ENCODE assay signal across 13 mouse cellular contexts in the genomic region with DNA sequence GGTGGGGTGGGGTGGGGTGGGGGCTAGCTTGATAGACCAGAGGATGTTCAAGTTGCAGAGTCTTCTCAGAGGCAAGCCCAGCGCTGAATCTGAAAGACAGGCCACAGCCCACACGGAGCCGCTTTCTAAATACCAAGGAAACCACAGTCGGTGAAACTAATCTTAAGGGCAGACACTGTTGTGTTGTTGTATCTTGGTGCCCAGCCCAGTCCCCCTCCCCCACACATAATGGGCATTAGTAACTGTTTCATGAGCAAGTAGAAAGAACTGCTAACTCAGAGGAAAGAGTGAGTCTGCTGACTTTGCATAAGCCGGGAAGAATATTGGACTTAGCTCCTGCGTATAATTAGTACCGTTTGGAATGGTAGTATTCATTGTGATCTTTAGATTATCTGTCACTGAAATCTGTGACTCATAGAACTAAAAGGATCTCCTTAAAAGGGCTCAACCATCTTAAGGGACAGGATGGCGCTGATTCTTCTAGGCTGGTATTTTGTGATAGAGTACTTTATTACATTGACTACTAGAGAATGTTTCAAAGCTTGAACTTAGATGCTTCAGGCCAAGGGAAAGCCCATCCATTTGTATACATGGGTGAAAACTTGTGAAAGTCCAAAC. TPM values are rescaled to one million over a fixed set of nuclear protein-coding genes. Genes with fewer than 3 reads are reported as not detected.
A peak's percentile ranks its signal among the peaks of the same experiment; 100 is the strongest.
DNase-seq lines count a peak whose midpoint lies in the region; ATAC-seq and TF ChIP-seq lines count a peak whose summit lies in the region.
"Had no signal": no experiment of that assay in that cellular context is flagged by ENCODE, and none has a peak within 500 bp of the region (broad histone marks: within the 10 kb centered on the region; RNA-seq: fewer than 3 reads in every experiment).

No protein-coding gene starts in this region.

- H3K27ac ChIP-seq in neural tube, embryonic 13.5 days (replicated peaks) = 0 out of 2 replicates have a peak overlapping the region, but pooled peaks have one; percentile 18
- no peak overlapping the region for H3K27ac ChIP-seq in neural tube, embryonic 15.5 days (replicated peaks)
- H3K27ac ChIP-seq in kidney, postnatal 0 days = no peak overlapping the region
- no peak overlapping the region for H3K27ac ChIP-seq in midbrain, embryonic 11.5 days (ENCODE audit: low read depth, low read length)
- H3K27ac ChIP-seq in left cerebral cortex, adult 2 months = no peak overlapping the region; the same call in 1 of the 2 replicates
- H3K27ac ChIP-seq in hindbrain, embryonic 11.5 days (ENCODE audit: low read depth, low read length) = no peak overlapping the region
- H3K27ac ChIP-seq: midbrain, embryonic 15.5 days; neural tube, embryonic 12.5 days had no signal

- H3K36me3 ChIP-seq in neural tube, embryonic 13.5 days = peaks cover 88% of the 10 kb centered on the region
- H3K36me3 ChIP-seq in neural tube, embryonic 15.5 days = peaks cover 80% of the 10 kb centered on the region
- peaks cover 69% of the 10 kb centered on the region for H3K36me3 ChIP-seq in kidney, postnatal 0 days (ENCODE audit: insufficient read depth, low read length)
- peaks cover 38% of the 10 kb centered on the region for H3K36me3 ChIP-seq in midbrain, embryonic 11.5 days (ENCODE audit: control insufficient read depth, insufficient read depth, low read length)
- H3K36me3 ChIP-seq in hindbrain, embryonic 11.5 days (ENCODE audit: control insufficient read depth, insufficient read depth, low read length) = peaks cover 21% of the 10 kb centered on the region

- 0 out of 2 replicates have a peak, but pooled peaks cover 4% of the 10 kb centered on the region for H3K4me1 ChIP-seq in neural tube, embryonic 13.5 days (replicated peaks)
- no peaks in the 10 kb centered on the region for H3K4me1 ChIP-seq in neural tube, embryonic 15.5 days
- no peaks in the 10 kb centered on the region for H3K4me1 ChIP-seq in kidney, postnatal 0 days (replicated peaks; ENCODE audit: insufficient read depth, low read length)
- H3K4me1 ChIP-seq in midbrain, embryonic 11.5 days (ENCODE audit: control insufficient read depth, insufficient read depth, low read length) = no peaks in the 10 kb centered on the region
- no peaks in the 10 kb centered on the region for H3K4me1 ChIP-seq in hindbrain, embryonic 11.5 days (replicated peaks; ENCODE audit: control insufficient read depth, insufficient read depth, low read length)
- H3K4me1 ChIP-seq: midbrain, embryonic 15.5 days; neural tube, embryonic 12.5 days had no signal

- no peak overlapping the region for H3K4me2 ChIP-seq in neural tube, embryonic 13.5 days
- H3K4me2 ChIP-seq in neural tube, embryonic 15.5 days = no peak overlapping the region
- no peak overlapping the region for H3K4me2 ChIP-seq in kidney, postnatal 0 days (ENCODE audit: low read length)
- H3K4me2 ChIP-seq in midbrain, embryonic 11.5 days = no peak overlapping the region
- H3K4me2 ChIP-seq in hindbrain, embryonic 11.5 days (replicated peaks; ENCODE audit: low read depth, low read length) = no peak overlapping the region
- H3K4me2 ChIP-seq: midbrain, embryonic 15.5 days; neural tube, embryonic 12.5 days had no signal

- peak; percentile 54 for DNase-seq in brain, adult 2 months (ENCODE audit: low read depth, low spot score)
- no peak for DNase-seq in kidney, postnatal 0 days (ENCODE audit: low spot score)
- no peak for DNase-seq in midbrain, embryonic 11.5 days (ENCODE audit: low spot score, missing footprints)
- DNase-seq in left cerebral cortex, adult 2 months (ENCODE audit: extremely low spot score in 1 of 2, low spot score in 2 of 2) = no peak
- no peak for DNase-seq in hindbrain, embryonic 11.5 days (ENCODE audit: low spot score)
- DNase-seq: cerebellum, postnatal 10 days; lung, postnatal 10 days; right cerebral cortex, adult 18-20 months had no signal

- H3K9ac ChIP-seq in neural tube, embryonic 13.5 days = no peak overlapping the region
- H3K9ac ChIP-seq in neural tube, embryonic 15.5 days (replicated peaks) = no peak overlapping the region
- H3K9ac ChIP-seq in kidney, postnatal 0 days (ENCODE audit: low read depth, low read length) = no peak overlapping the region
- no peak overlapping the region for H3K9ac ChIP-seq in midbrain, embryonic 11.5 days (ENCODE audit: low read length)
- H3K9ac ChIP-seq in hindbrain, embryonic 11.5 days (ENCODE audit: low read depth, low read length) = no peak overlapping the region
- H3K9ac ChIP-seq: midbrain, embryonic 15.5 days; neural tube, embryonic 12.5 days had no signal

- no peak for TF ChIP-seq CTCF in kidney, postnatal 0 days (IDR thresholded peaks at IDR 0.05; ENCODE audit: low read depth)
- no peak for TF ChIP-seq CTCF in left cerebral cortex, adult 2 months (IDR thresholded peaks at IDR 0.05)

- no peaks in the 10 kb centered on the region for H3K27me3 ChIP-seq in neural tube, embryonic 13.5 days
- no peaks in the 10 kb centered on the region for H3K27me3 ChIP-seq in neural tube, embryonic 15.5 days (replicated peaks)
- no peaks in the 10 kb centered on the region for H3K27me3 ChIP-seq in kidney, postnatal 0 days (ENCODE audit: insufficient read depth, low read length)
- no peaks in the 10 kb centered on the region for H3K27me3 ChIP-seq in midbrain, embryonic 11.5 days (ENCODE audit: control insufficient read depth, insufficient read depth, low read length)
- H3K27me3 ChIP-seq in hindbrain, embryonic 11.5 days (ENCODE audit: control insufficient read depth, insufficient read depth, low read length) = no peaks in the 10 kb centered on the region
- H3K27me3 ChIP-seq: midbrain, embryonic 15.5 days; neural tube, embryonic 12.5 days had no signal

- intact Hi-C loops in left cerebral cortex, adult 2 months (cut with DNase I) = no loop called here

- no peaks in the 10 kb centered on the region for H3K9me3 ChIP-seq in neural tube, embryonic 13.5 days
- no peaks in the 10 kb centered on the region for H3K9me3 ChIP-seq in neural tube, embryonic 15.5 days (replicated peaks)
- no peaks in the 10 kb centered on the region for H3K9me3 ChIP-seq in kidney, postnatal 0 days (replicated peaks; ENCODE audit: low read length)
- H3K9me3 ChIP-seq in midbrain, embryonic 11.5 days (ENCODE audit: control insufficient read depth, low read length) = no peaks in the 10 kb centered on the region
- H3K9me3 ChIP-seq in hindbrain, embryonic 11.5 days (ENCODE audit: control insufficient read depth, low read length) = no peaks in the 10 kb centered on the region
- H3K9me3 ChIP-seq: midbrain, embryonic 15.5 days; neural tube, embryonic 12.5 days had no signal

- peak; percentile 8; the same call in 1 of the 2 replicates for ATAC-seq in neural tube, embryonic 13.5 days (ENCODE audit: low read depth)
- no peak for ATAC-seq in neural tube, embryonic 15.5 days (ENCODE audit: low FRiP score)
- peak; percentile 43; the same call in 1 of the 2 replicates for ATAC-seq in kidney, postnatal 0 days (replicated peaks; ENCODE audit: low FRiP score, low read depth)
- ATAC-seq in midbrain, embryonic 11.5 days (ENCODE audit: low FRiP score) = no peak
- no peak for ATAC-seq in hindbrain, embryonic 11.5 days (ENCODE audit: low FRiP score)
- ATAC-seq: midbrain, embryonic 15.5 days had no signal

- no peak overlapping the region for H3K4me3 ChIP-seq in neural tube, embryonic 13.5 days
- no peak overlapping the region for H3K4me3 ChIP-seq in neural tube, embryonic 15.5 days (replicated peaks)
- H3K4me3 ChIP-seq in kidney, postnatal 0 days (replicated peaks; ENCODE audit: low read depth, low read length) = no peak overlapping the region
- no peak overlapping the region for H3K4me3 ChIP-seq in midbrain, embryonic 11.5 days (ENCODE audit: low read depth, low read length)
- H3K4me3 ChIP-seq in left cerebral cortex, adult 2 months = no peak overlapping the region
- H3K4me3 ChIP-seq in hindbrain, embryonic 11.5 days (ENCODE audit: low read depth, low read length) = no peak overlapping the region
- H3K4me3 ChIP-seq: midbrain, embryonic 15.5 days; neural tube, embryonic 12.5 days had no signal

- 81% methylated on average over 8 of the region's 8 CpGs for WGBS in neural tube, embryonic 13.5 days
- WGBS in neural tube, embryonic 15.5 days = 76% methylated on average over 8 of the region's 8 CpGs
- WGBS in kidney, postnatal 0 days = 76% methylated on average over 8 of the region's 8 CpGs
- 94% methylated on average over 8 of the region's 8 CpGs for WGBS in midbrain, embryonic 11.5 days
- WGBS in hindbrain, embryonic 11.5 days = 93% methylated on average over 8 of the region's 8 CpGs

RNA-seq across cellular contexts. Expression of a gene that starts 16.5 kb away (rescaled TPM):
- polyA plus RNA-seq in neural tube, embryonic 13.5 days (2015; fragmentation: Nextera tagmentation; extraction: Ambion mirVana) = 108 and 116 TPM in 2 replicates
- 117 and 123 TPM in 2 replicates for polyA plus RNA-seq in neural tube, embryonic 15.5 days (2015; fragmentation: Nextera tagmentation; extraction: Ambion mirVana)
- 123 and 131 TPM in 2 replicates for polyA plus RNA-seq in kidney, postnatal 0 days (2015; fragmentation: Nextera tagmentation; extraction: Ambion mirVana)
- 93.9 and 97.0 TPM in 2 replicates for polyA plus RNA-seq in midbrain, embryonic 11.5 days (2014; fragmentation: Nextera tagmentation; extraction: Ambion mirVana)
- total RNA-seq in left cerebral cortex, adult 2 months (2021) = 100 to 1,000 TPM; 146 to 156 TPM
- 98.7 and 101 TPM in 2 replicates for polyA plus RNA-seq in hindbrain, embryonic 11.5 days (2014; fragmentation: Nextera tagmentation; extraction: Ambion mirVana)

RNA-seq across cellular contexts. Expression of a gene that starts 16.5 kb away (rescaled TPM):
- 3.9 and 5.4 TPM in 2 replicates for polyA plus RNA-seq in neural tube, embryonic 13.5 days (2015; fragmentation: Nextera tagmentation; extraction: Ambion mirVana)
- polyA plus RNA-seq in neural tube, embryonic 15.5 days (2015; fragmentation: Nextera tagmentation; extraction: Ambion mirVana) = 1.4 and 1.5 TPM in 2 replicates
- polyA plus RNA-seq in kidney, postnatal 0 days (2015; fragmentation: Nextera tagmentation; extraction: Ambion mirVana) = 3.0 and 3.3 TPM in 2 replicates
- polyA plus RNA-seq in midbrain, embryonic 11.5 days (2014; fragmentation: Nextera tagmentation; extraction: Ambion mirVana) = 2.6 and 3.6 TPM in 2 replicates
- total RNA-seq in left cerebral cortex, adult 2 months (2021) = 1 to 10 TPM; 1.9 to 2.1 TPM
- polyA plus RNA-seq in hindbrain, embryonic 11.5 days (2014; fragmentation: Nextera tagmentation; extraction: Ambion mirVana) = 2.4 and 4.1 TPM in 2 replicates

RNA-seq across cellular contexts. Expression of a gene that starts 24.0 kb away (rescaled TPM):
- polyA plus RNA-seq in neural tube, embryonic 13.5 days (2015; fragmentation: Nextera tagmentation; extraction: Ambion mirVana) = 24.0 and 28.7 TPM in 2 replicates
- polyA plus RNA-seq in neural tube, embryonic 15.5 days (2015; fragmentation: Nextera tagmentation; extraction: Ambion mirVana) = 31.0 and 37.0 TPM in 2 replicates
- 0.87 and 1.1 TPM in 2 replicates for polyA plus RNA-seq in kidney, postnatal 0 days (2015; fragmentation: Nextera tagmentation; extraction: Ambion mirVana)
- polyA plus RNA-seq in midbrain, embryonic 11.5 days (2014; fragmentation: Nextera tagmentation; extraction: Ambion mirVana) = 1.9 and 2.1 TPM in 2 replicates
- total RNA-seq in left cerebral cortex, adult 2 months (2021) = 10 to 100 TPM; 33.9 to 38.6 TPM
- polyA plus RNA-seq in hindbrain, embryonic 11.5 days (2014; fragmentation: Nextera tagmentation; extraction: Ambion mirVana) = 2.3 and 2.6 TPM in 2 replicates

RNA-seq across cellular contexts. Expression of a gene that starts 50.5 kb away (rescaled TPM):
- polyA plus RNA-seq in neural tube, embryonic 13.5 days (2015; fragmentation: Nextera tagmentation; extraction: Ambion mirVana) = 11.6 and 12.6 TPM in 2 replicates
- polyA plus RNA-seq in neural tube, embryonic 15.5 days (2015; fragmentation: Nextera tagmentation; extraction: Ambion mirVana) = 9.5 and 11.1 TPM in 2 replicates
- 5.6 and 6.1 TPM in 2 replicates for polyA plus RNA-seq in kidney, postnatal 0 days (2015; fragmentation: Nextera tagmentation; extraction: Ambion mirVana)
- 2.5 and 2.9 TPM in 2 replicates for polyA plus RNA-seq in midbrain, embryonic 11.5 days (2014; fragmentation: Nextera tagmentation; extraction: Ambion mirVana)
- 1 to 10 TPM; 2.6 TPM for total RNA-seq in left cerebral cortex, adult 2 months (2021)
- 5.4 and 7.8 TPM in 2 replicates for polyA plus RNA-seq in hindbrain, embryonic 11.5 days (2014; fragmentation: Nextera tagmentation; extraction: Ambion mirVana)
- total RNA-seq: liver, adult 2 months had no signal
- polyA plus RNA-seq: liver, adult 2 months had no signal

Comparison
In these comparisons a context has a peak if more than half of its experiments do, and no peak if none do; other contexts are left out.
1. ATAC-seq: peak in neural tube, embryonic 13.5 days (single experiment) and kidney, postnatal 0 days (single experiment); none in neural tube, embryonic 15.5 days (single experiment), midbrain, embryonic 11.5 days (single experiment) and hindbrain, embryonic 11.5 days (single experiment).